Mouse (Mus musculus) midbrain, embryonic 11.5 days (tissue): Measurements from ENCODE around the gene Ciao2a. TPM values are rescaled to one million over a fixed set of nuclear protein-coding genes. Genes with fewer than 3 reads are reported as not detected.
A peak's percentile ranks its signal among the peaks of the same experiment; 100 is the strongest.

ENCODE experiments used
- ATAC-seq: fragments of 200-750 bp; cut with Nextera tagmentation; 2 replicates; pipeline ENCODE4 v1.8.0; 2017; ENCODE audit warnings: moderate TSS enrichment, moderate library complexity; ENCODE audit not compliant: low FRiP score
- DNase-seq: peaks from one replicate; pipeline ENCODE4 v3.0.0; 2015; ENCODE audit warnings: low spot score; ENCODE audit errors: missing footprints
- H3K27ac ChIP-seq: fragments of 300-500 bp; sonication (generic); 2 replicates; pipeline ENCODE4 v1.5.1; 2014; ENCODE audit warnings: low read depth, low read length
- H3K27me3 ChIP-seq: fragments of 300-500 bp; sonication (generic); 2 replicates; pipeline ENCODE4 v1.6.1; 2014; ENCODE audit warnings: mild to moderate bottlenecking, low read length, moderate library complexity, mixed read lengths; ENCODE audit not compliant: control insufficient read depth, insufficient read depth
- H3K36me3 ChIP-seq: fragments of 300-500 bp; sonication (generic); 2 replicates; pipeline ENCODE4 v1.6.1; 2014; ENCODE audit warnings: mild to moderate bottlenecking, low read length, moderate library complexity, mixed read lengths; ENCODE audit not compliant: control insufficient read depth, insufficient read depth
- H3K4me1 ChIP-seq: fragments of 300-500 bp; sonication (generic); 2 replicates; pipeline ENCODE4 v1.6.1; 2014; ENCODE audit warnings: low read length; ENCODE audit not compliant: control insufficient read depth, insufficient read depth
- H3K4me2 ChIP-seq: fragments of 300-500 bp; sonication (generic); 2 replicates; pipeline ENCODE4 v1.6.1; 2014; ENCODE audit warnings: mild to moderate bottlenecking, moderate library complexity
- H3K4me3 ChIP-seq: fragments of 300-500 bp; sonication (generic); 2 replicates; pipeline ENCODE4 v1.5.1; 2014; ENCODE audit warnings: low read depth, low read length
- H3K9ac ChIP-seq: fragments of 300-500 bp; sonication (generic); 2 replicates; pipeline ENCODE4 v1.6.1; 2014; ENCODE audit warnings: low read length
- H3K9me3 ChIP-seq: fragments of 300-500 bp; sonication (generic); 2 replicates; pipeline ENCODE4 v1.6.1; 2016; ENCODE audit warnings: low read length; ENCODE audit not compliant: control insufficient read depth
- WGBS: fragments of 180-500 bp; shearing (Covaris S2); extraction: QIAGEN DNeasy Blood & Tissue Kit; methylation state at CpG from one replicate; pipeline ENCODE4 v1.1.7; 2014; 5-methylcytosine and 5-hydroxymethylcytosine counted together
- polyA plus RNA-seq: library from polyadenylated mRNA; unstranded; fragments of >200 nt; fragmentation: Nextera tagmentation; extraction: Ambion mirVana; gene quantifications from 2 replicates; pipeline ENCODE4 v1.2.1, GENCODE M21; 2014

The Ciao2a gene
- 156 and 171 TPM in 2 replicates for polyA plus RNA-seq

DNA sequence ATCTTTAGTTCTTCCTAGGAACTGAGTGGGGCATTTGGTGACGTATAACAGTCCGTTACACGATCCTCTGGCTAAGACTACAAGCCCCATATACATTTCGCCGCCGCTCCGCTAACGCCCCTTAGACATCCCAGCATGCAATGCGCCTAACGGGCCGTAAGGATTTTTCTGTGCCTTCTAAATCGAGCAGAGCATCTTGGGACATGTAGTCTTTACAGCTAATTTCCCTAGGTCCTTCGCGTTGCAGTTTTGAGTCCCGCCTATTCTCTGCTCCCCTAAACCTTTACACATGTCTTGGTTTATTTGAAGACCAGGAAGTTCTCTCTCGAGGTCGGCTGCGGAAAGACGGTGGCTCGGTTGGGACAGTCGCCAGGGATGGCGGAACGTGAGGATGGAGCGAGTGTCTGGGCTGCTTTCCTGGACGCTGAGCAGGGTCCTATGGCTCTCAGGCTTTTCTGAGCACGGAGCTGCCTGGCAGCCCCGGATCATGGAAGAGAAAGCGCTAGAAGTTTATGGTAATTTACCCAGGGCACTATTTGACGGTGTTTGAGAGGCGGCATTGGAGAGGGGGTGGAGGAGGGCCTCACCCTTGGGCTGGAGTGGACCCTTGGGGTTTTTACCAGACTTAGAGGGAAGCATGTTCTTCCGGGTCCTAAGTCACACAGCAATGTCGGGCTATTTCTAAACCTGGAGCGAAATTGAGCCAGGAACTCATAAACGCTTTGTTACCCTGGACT is at the start of gene Ciao2a, which contains the start of gene Snx1:
Gene Ciao2a (plus strand): TSS at position 156 of the 737 bp plus-strand sequence.
Gene Snx1 (minus strand): TSS at position 132 of the 737 bp plus-strand sequence.
- Histone ChIP-seq H3K4me1 (peaks cover 23% of the 10 kb centered on the region), H3K27me3 (no peaks in the 10 kb centered on the region), H3K4me3 (peak within 1 kb of the TSS; percentile 47), H3K4me2 (peak within 1 kb of the TSS; percentile 77), H3K27ac (peak within 1 kb of the TSS; percentile 37), H3K9ac (peak within 1 kb of the TSS; percentile 72), H3K36me3 (no peaks in the 10 kb centered on the region), H3K9me3 (no peaks in the 10 kb centered on the region)
- peak; percentile 99 for DNase-seq
- 3% methylated on average over 34 of the region's 34 CpGs for WGBS
- peak; percentile 63 for ATAC-seq

DNA sequence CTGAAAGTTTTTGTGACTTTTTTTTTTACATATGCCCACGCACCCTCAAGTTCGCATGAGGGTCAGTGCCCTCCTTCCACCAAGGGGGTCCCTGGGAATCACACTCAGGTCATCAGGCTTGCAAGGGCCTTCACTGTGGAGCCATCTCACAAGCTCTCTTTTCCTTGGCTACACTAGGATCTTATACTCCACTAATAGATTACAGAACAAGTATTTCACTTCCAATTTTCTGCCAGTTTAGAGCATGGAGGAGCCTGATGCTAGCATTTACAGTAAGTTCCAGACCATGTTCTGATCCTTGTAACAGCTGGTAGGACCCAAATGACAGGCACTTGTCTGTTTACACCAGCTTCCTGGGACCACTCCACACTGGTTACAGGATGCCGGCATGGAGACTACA is 48.3 kb upstream of the Ciao2a start:
- WGBS = 74% methylated on average over 3 of the region's 3 CpGs
- Histone ChIP-seq H3K4me2 (no peak overlapping the region), H3K4me3 (no peak overlapping the region), H3K9me3 (no peaks in the 10 kb centered on the region), H3K27me3 (no peaks in the 10 kb centered on the region), H3K9ac (no peak overlapping the region; the same call in 1 of the 2 replicates), H3K27ac (peak overlapping the region; percentile 26; the same call in 1 of the 2 replicates), H3K4me1 (no peaks in the 10 kb centered on the region; the same call in 1 of the 2 replicates), H3K36me3 (no peaks in the 10 kb centered on the region)
- no peak for ATAC-seq
- peak; percentile 85 for DNase-seq

DNA sequence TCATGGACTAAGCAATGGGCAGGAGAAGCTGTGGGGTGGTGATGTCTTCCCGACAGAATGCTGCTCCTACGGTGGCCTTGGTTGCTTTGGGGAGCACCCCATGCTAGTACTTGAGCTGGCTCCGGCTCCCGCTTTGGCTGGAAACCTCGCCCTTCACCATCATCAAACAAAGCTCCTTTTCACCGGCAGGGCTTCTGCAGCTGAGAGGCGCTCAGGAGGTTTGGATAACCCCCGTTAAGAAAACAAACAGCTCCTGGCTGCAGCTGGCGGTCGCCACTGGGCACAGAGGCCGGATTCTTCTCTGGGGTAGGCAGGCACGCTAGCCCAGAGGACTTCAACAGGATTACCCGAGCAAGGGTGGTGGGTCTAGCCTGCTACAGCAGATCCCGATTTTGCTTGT is 47.9 kb upstream of the Ciao2a start:
- Histone ChIP-seq H3K4me1 (no peaks in the 10 kb centered on the region; the same call in 1 of the 2 replicates), H3K36me3 (no peaks in the 10 kb centered on the region), H3K9me3 (no peaks in the 10 kb centered on the region), H3K9ac (peak overlapping the region; percentile 53), H3K4me3 (no peak overlapping the region), H3K27ac (peak overlapping the region; percentile 26; the same call in 1 of the 2 replicates), H3K4me2 (peak overlapping the region; percentile 19; the same call in 1 of the 2 replicates), H3K27me3 (no peaks in the 10 kb centered on the region)
- 12% methylated on average over 14 of the region's 14 CpGs for WGBS
- DNase-seq = peak; percentile 91
- ATAC-seq = no peak

DNA sequence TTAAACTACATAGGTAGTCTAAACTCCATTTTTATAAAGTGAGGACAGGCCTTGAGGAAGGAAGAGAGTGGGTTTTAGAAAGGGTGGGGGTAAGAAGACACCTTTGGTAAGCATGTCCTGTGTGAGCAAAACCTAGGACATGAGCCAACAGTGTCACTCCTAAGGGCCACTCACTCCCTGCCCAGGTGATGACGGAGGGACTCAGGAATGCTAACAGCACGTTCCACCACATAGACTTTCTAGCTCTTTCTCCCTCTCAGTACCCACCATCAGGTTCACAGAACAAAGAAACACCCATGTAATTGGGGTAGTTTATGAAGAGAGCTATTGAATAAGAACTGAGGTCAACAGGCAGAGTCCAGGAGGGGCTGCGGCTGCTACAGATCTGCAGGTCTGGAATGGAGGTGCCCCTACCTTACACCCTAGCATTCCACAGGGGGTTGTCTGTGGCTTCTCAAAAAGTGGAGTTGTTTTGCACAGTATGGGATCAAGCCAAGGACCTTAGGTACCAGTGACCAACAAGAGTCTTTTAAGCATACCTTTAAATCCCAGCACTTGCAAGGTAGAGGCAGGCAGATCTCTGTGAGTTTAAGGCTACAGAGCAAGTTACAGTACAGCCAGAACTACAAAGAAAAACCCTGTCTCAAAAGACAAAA is 45.5 kb upstream of the Ciao2a start:
- Histone ChIP-seq H3K4me1 (no peaks in the 10 kb centered on the region; the same call in 1 of the 2 replicates), H3K27me3 (no peaks in the 10 kb centered on the region), H3K4me3 (no peak overlapping the region), H3K36me3 (no peaks in the 10 kb centered on the region), H3K9ac (no peak overlapping the region), H3K27ac (no peak overlapping the region), H3K4me2 (no peak overlapping the region), H3K9me3 (no peaks in the 10 kb centered on the region)
- DNase-seq = peak; percentile 37
- WGBS = 93% methylated on average over 3 of the region's 3 CpGs
- ATAC-seq = no peak

DNA sequence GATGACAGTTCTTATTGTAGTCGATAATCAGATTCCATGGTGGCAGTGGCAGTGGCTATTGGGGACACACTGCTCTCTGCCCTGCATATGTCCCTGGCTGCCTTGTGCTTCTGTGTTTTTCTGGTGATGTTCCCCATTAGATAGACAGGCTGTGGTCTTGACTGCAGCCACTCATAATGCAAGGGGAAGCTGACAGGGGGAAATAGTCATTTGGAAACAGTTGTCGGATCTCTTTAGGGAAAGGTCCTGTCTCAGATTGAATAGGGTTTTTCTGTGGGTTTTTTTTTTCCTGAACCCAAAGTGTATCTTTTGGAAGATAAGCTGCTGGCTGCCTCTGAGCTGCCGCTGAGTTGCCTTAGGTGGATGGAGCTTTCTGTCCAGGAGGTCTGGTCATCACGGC is 44.4 kb upstream of the Ciao2a start:
- H3K27me3 ChIP-seq = no peaks in the 10 kb centered on the region
- WGBS = 91% methylated on average over 4 of the region's 4 CpGs
- no peak overlapping the region for H3K4me2 ChIP-seq
- no peaks in the 10 kb centered on the region; the same call in 1 of the 2 replicates for H3K4me1 ChIP-seq
- H3K9me3 ChIP-seq = no peaks in the 10 kb centered on the region
- H3K36me3 ChIP-seq = no peaks in the 10 kb centered on the region; the same call in 1 of the 2 replicates
- no peak overlapping the region for H3K9ac ChIP-seq
- no peak for ATAC-seq
- no peak overlapping the region for H3K4me3 ChIP-seq
- DNase-seq = no peak
- H3K27ac ChIP-seq = no peak overlapping the region

DNA sequence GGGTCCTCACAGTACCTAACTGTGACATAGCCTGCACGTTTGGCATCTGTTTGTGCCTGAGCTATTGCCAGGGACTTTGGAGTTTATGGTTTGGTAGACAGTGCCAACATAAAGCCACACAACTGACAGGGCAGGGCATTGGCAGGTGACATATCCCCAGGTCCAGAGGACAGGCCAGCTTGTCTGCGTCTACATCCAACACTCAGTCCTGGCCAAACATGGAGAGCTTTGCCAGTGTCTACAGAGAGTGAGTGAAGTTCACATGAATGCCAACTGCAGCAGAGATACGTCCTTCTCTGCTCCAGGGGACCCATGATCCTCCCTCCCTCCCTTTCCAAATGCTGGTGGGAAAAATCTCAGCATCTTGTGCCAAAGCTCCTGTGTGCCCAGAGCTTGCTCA is 42.2 kb upstream of the Ciao2a start:
- no peaks in the 10 kb centered on the region for H3K9me3 ChIP-seq
- H3K27me3 ChIP-seq = no peaks in the 10 kb centered on the region
- 89% methylated on average over 3 of the region's 3 CpGs for WGBS
- ATAC-seq = no peak
- DNase-seq = no peak
- no peaks in the 10 kb centered on the region for H3K4me1 ChIP-seq
- H3K4me3 ChIP-seq = no peak overlapping the region
- H3K4me2 ChIP-seq = no peak overlapping the region
- H3K27ac ChIP-seq = no peak overlapping the region
- H3K36me3 ChIP-seq = peaks cover 3% of the 10 kb centered on the region
- H3K9ac ChIP-seq = no peak overlapping the region

DNA sequence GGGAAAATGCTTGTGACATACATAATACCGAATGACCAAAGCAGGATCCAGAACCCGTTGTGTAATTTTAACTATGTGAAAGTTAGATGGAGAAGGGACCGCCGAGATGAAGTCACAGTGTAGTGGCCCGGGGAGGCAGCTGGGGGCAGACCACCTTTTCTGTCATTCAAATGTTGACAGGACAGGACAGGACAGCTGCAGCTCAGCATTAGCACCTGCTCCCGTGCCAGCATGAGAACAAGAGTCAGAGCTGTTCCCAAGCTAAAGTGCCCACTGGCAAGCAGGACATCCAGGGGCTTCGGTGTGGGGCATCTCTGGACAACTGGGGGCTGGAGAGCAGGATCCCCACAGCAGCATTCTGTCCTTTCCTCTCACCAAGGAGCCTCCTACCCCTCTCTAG is 39.3 kb upstream of the Ciao2a start:
- WGBS = 97% methylated on average over 7 of the region's 7 CpGs
- Histone ChIP-seq H3K4me1 (no peaks in the 10 kb centered on the region), H3K9me3 (no peaks in the 10 kb centered on the region), H3K36me3 (peaks cover 3% of the 10 kb centered on the region), H3K27me3 (no peaks in the 10 kb centered on the region), H3K9ac (no peak overlapping the region), H3K4me3 (no peak overlapping the region), H3K4me2 (no peak overlapping the region), H3K27ac (no peak overlapping the region)
- ATAC-seq = no peak
- DNase-seq = peak; percentile 76

DNA sequence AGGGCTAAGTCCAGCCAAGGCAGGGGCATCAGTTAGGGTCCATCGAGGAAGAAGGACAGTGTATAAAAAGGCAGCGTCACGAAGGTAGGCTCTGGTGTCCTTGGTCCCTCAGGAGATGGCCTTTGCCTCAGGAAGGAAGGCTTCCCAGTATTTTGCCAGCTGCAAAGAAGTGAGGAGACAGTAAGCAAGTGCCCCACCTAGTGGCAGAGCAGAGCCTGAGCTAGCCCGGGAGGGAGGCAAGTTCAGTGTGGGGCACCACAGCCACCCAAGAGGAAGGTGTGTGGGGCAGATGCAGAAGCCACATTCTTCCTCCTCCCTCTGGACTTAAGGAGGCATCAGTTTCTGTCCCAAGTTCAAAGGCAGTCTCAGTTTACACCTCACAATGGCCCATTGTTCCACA is 38.0 kb upstream of the Ciao2a start:
- Histone ChIP-seq H3K27me3 (no peaks in the 10 kb centered on the region), H3K36me3 (peaks cover 8% of the 10 kb centered on the region), H3K9ac (no peak overlapping the region), H3K4me1 (no peaks in the 10 kb centered on the region), H3K9me3 (no peaks in the 10 kb centered on the region), H3K4me2 (no peak overlapping the region), H3K4me3 (no peak overlapping the region), H3K27ac (no peak overlapping the region)
- DNase-seq (peak; percentile 86), ATAC-seq (no peak)
- WGBS = 50% methylated on average over 4 of the region's 4 CpGs
